Mouse (Mus musculus) small intestine, adult 2 months (tissue): ENCODE measurements at regions not wholly inside any gene's neighbourhood (a gene's known extent, or its start where the extent isn't known, plus 50 kb on each side); places are given as distances from the start of the nearest gene placed in this dataset.

Experiments used
- H3K27ac ChIP-seq: fragments of 200-500 bp; 2 replicates; pipeline ENCODE4 v1.5.1; 2012; ENCODE audit warnings: low read depth, low read length, control low read depth, inconsistent platforms; ENCODE audit not compliant: insufficient read depth
- H3K27me3 ChIP-seq: fragments of 200-500 bp; 2 replicates; pipeline ENCODE4 v1.6.1; 2012; ENCODE audit warnings: mild to moderate bottlenecking, moderate library complexity, low read length, inconsistent platforms; ENCODE audit not compliant: control insufficient read depth, insufficient read depth
- H3K36me3 ChIP-seq: fragments of 200-500 bp; 2 replicates; pipeline ENCODE4 v1.6.1; 2012; ENCODE audit warnings: mild to moderate bottlenecking, low read length, control low read depth, inconsistent platforms; ENCODE audit not compliant: control insufficient read depth, insufficient read depth
- H3K4me1 ChIP-seq: fragments of 200-500 bp; 2 replicates; pipeline ENCODE4 v1.6.1; 2012; ENCODE audit warnings: low read length, inconsistent platforms, mixed read lengths; ENCODE audit not compliant: control insufficient read depth, insufficient read depth, insufficient read length
- H3K4me3 ChIP-seq: fragments of 200-500 bp; 2 replicates; pipeline ENCODE4 v1.5.1; 2012; ENCODE audit warnings: low read depth, mild to moderate bottlenecking, control low read depth, inconsistent platforms, low read length, moderate library complexity
- CTCF ChIP-seq: fragments of 200-500 bp; IDR thresholded peaks from 2 replicates; pipeline ENCODE4 v1.5.1; 2012; ENCODE audit warnings: low read depth, mild to moderate bottlenecking, control low read depth, inconsistent platforms, low read length, moderate library complexity, mixed read lengths; ENCODE audit not compliant: insufficient replicate concordance, insufficient read length; ENCODE audit errors: extremely low read depth
- POLR2A ChIP-seq: fragments of 200-500 bp; IDR thresholded peaks from 2 replicates; pipeline ENCODE4 v1.6.1; 2012; ENCODE audit warnings: low read depth, mild to moderate bottlenecking, control low read depth, inconsistent platforms, low read length, moderate library complexity
- WGBS: fragments of 180-500 bp; shearing (Covaris S2); methylation state at CpG from one replicate; pipeline ENCODE4 v1.1.7; 2018; 5-methylcytosine and 5-hydroxymethylcytosine counted together

- WGBS = 74% methylated on average over 12 of the region's 12 CpGs
- no peaks in the 10 kb centered on the region for H3K4me1 ChIP-seq
- no peaks in the 10 kb centered on the region for H3K36me3 ChIP-seq
- H3K4me3 ChIP-seq = no peak overlapping the region
- TF ChIP-seq POLR2A (no peak), CTCF (no peak)
- H3K27me3 ChIP-seq = no peaks in the 10 kb centered on the region
- H3K27ac ChIP-seq = no peak overlapping the region
Observed at GRCm38 (mm10) chr13:59393231-59393938, 191.6 kb downstream of the Agtpbp1 start.

DNA sequence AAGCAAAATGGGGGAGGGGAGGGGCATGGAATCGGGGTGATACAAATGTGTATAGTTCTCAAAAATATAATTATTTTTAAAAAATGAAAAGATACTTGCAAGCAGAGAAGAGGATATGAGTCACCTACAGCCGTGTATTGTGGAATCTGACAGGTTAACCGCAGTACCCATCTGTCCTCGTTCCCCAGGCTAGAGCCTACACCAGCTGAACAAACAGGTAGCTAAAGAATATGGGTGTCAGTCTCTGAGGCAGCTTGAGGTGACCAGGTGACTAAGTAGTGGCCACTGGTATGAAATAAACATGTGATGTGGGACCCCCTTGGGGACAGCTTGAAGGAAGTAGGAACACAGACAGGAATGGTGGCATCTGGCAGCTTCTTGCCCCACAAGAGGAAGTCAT lies 192.2 kb downstream of the Agtpbp1 start:
- no peaks in the 10 kb centered on the region for H3K36me3 ChIP-seq
- no peak overlapping the region for H3K27ac ChIP-seq
- 59% methylated on average over 4 of the region's 4 CpGs for WGBS
- no peaks in the 10 kb centered on the region for H3K4me1 ChIP-seq
- H3K27me3 ChIP-seq = no peaks in the 10 kb centered on the region
- no peak for TF ChIP-seq CTCF
- H3K4me3 ChIP-seq = no peak overlapping the region

GRCm38 (mm10) chr13:59387627-59388325 lies 197.3 kb downstream of the Agtpbp1 start:
- H3K36me3 ChIP-seq = no peaks in the 10 kb centered on the region
- WGBS = 68% methylated on average over 14 of the region's 14 CpGs
- TF ChIP-seq POLR2A (no peak), CTCF (no peak)
- no peak overlapping the region for H3K4me3 ChIP-seq
- no peaks in the 10 kb centered on the region for H3K4me1 ChIP-seq
- no peaks in the 10 kb centered on the region for H3K27me3 ChIP-seq
- no peak overlapping the region for H3K27ac ChIP-seq

DNA sequence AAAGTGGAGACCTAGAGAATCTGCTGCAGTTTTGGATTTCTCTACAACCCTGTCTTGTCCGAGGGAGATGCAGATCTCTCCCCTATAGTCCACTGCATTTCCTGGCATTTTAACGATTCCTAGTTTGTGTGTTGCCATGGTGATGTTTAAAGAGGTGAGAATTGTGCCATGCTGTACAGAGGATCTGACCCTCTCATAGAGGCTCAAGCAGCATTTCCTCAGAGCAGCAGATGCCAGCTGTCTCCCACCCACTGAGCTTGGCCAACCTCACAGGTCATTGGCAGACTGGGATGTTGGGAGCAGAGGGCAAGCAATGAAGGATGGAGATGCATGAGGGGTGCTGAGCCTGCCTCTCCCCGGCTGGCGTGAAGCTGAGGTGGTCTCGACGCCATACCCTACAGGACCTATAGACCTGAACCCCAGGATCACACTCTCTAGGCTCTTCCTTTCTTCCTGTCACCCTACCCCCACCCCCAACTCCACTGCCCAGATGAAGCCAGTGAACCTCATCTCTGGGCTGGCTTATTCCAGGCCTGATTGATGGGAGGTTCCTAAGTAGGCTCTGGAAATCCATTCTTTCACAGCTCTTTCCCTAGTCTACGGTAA lies 198.0 kb downstream of the Agtpbp1 start:
- WGBS = 81% methylated on average over 7 of the region's 7 CpGs
- Histone ChIP-seq H3K36me3 (no peaks in the 10 kb centered on the region), H3K27me3 (no peaks in the 10 kb centered on the region), H3K27ac (no peak overlapping the region), H3K4me1 (no peaks in the 10 kb centered on the region), H3K4me3 (no peak overlapping the region)
- TF ChIP-seq POLR2A = no peak
- no peak for TF ChIP-seq CTCF

- TF ChIP-seq POLR2A = no peak
- no peak for TF ChIP-seq CTCF
- no peaks in the 10 kb centered on the region for H3K4me1 ChIP-seq
Observed at GRCm38 (mm10) chr13:59385824-59386223, 199.2 kb downstream of the Agtpbp1 start.

GRCm38 (mm10) chr13:59370141-59370816 lies 214.7 kb downstream of the Agtpbp1 start:
- WGBS = 81% methylated on average over 12 of the region's 12 CpGs
- TF ChIP-seq CTCF (no peak), POLR2A (no peak)

More at GRCm38 (mm10) chr13:59385824-59386223, 199.2 kb downstream of the Agtpbp1 start:
- no peaks in the 10 kb centered on the region for H3K36me3 ChIP-seq
- H3K27me3 ChIP-seq = no peaks in the 10 kb centered on the region
- H3K27ac ChIP-seq = no peak overlapping the region
- H3K4me3 ChIP-seq = no peak overlapping the region
- WGBS = 61% methylated on average over 6 of the region's 6 CpGs

GRCm38 (mm10) chr13:59368550-59369449 lies 216.2 kb downstream of the Agtpbp1 start:
- H3K27me3 ChIP-seq = no peaks in the 10 kb centered on the region
- H3K4me1 ChIP-seq = no peaks in the 10 kb centered on the region
- TF ChIP-seq POLR2A (no peak), CTCF (no peak)
- no peak overlapping the region for H3K27ac ChIP-seq
- no peak overlapping the region for H3K4me3 ChIP-seq
- WGBS = 77% methylated on average over 13 of the region's 13 CpGs
- no peaks in the 10 kb centered on the region for H3K36me3 ChIP-seq

More at GRCm38 (mm10) chr13:59370141-59370816, 214.7 kb downstream of the Agtpbp1 start:
- Histone ChIP-seq H3K27ac (no peak overlapping the region), H3K4me1 (no peaks in the 10 kb centered on the region), H3K4me3 (no peak overlapping the region), H3K36me3 (no peaks in the 10 kb centered on the region), H3K27me3 (no peaks in the 10 kb centered on the region)
